Mouse (Mus musculus): ENCODE results near the gene Svopl.

GRCm38 (mm10) chr6:38021406-38021805, 25.4 kb downstream of the Svopl start:
- no peak for TF ChIP-seq CTCF (IDR thresholded peaks at IDR 0.05; ENCODE audit: low read depth)
- TF ChIP-seq EP300 (IDR thresholded peaks at IDR 0.05; ENCODE audit: low read depth) = no peak

Data from heart, postnatal 0 days (tissue).